Mouse (Mus musculus): ENCODE results near the gene Tbc1d19. TPM values are rescaled to one million over a fixed set of nuclear protein-coding genes. Genes with fewer than 3 reads are reported as not detected.

The Tbc1d19 gene
- polyA plus RNA-seq, 1 experiment = 64.1 TPM

DNA sequence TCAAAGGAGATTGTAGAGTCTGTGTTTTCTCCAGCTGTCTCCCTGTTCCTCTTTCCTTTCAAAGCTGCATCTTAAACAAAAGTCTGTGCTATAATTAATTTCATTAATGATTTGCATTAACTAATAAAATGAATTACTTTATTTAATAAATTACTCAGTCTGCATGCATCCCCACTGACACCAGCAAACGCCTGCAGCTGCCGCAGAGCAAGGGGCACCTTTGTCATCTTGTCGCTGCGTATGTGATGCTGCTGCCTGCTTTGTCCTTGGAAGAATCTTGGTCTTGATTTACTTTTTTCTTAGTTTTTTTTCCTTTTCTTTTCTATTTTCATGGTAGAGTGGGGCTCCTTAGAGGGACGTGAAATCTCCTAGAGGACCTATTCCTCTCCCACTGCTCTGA is 43.2 kb downstream of the Tbc1d19 start:
- TF ChIP-seq POLR2A (IDR thresholded peaks at IDR 0.05; ENCODE audit: borderline replicate concordance, extremely low read depth, insufficient read depth, insufficient read length, poor library complexity, severe bottlenecking) = no peak
- TF ChIP-seq CTCF (IDR thresholded peaks at IDR 0.05; ENCODE audit: borderline replicate concordance, extremely low read depth, insufficient read depth, insufficient read length) = no peak
- DNase-seq (ENCODE audit: low read depth) = peak; percentile 41

DNA sequence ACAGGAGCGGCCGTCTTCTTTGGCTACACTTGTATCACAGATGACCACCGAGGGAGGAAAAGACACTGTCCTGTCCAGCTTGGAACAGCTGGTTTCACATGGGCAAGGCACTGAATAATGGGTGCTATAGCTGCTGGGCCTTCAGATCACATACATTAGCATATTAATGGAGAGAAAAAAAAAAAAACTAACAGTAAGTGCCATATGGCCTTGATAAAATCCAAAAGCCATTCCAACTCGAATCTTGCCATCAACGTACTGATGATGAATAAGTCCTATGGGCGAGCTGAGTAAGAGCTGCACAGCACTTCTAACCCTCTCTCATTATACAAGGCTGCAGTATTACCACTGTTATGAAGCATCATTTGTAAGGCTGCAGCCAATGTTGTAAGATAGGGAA is 45.2 kb downstream of the Tbc1d19 start:
- no peak for TF ChIP-seq POLR2A (IDR thresholded peaks at IDR 0.05; ENCODE audit: borderline replicate concordance, extremely low read depth, insufficient read depth, insufficient read length, poor library complexity, severe bottlenecking)
- TF ChIP-seq CTCF (IDR thresholded peaks at IDR 0.05; ENCODE audit: borderline replicate concordance, extremely low read depth, insufficient read depth, insufficient read length) = no peak
- DNase-seq (ENCODE audit: low read depth) = peak; percentile 69

DNA sequence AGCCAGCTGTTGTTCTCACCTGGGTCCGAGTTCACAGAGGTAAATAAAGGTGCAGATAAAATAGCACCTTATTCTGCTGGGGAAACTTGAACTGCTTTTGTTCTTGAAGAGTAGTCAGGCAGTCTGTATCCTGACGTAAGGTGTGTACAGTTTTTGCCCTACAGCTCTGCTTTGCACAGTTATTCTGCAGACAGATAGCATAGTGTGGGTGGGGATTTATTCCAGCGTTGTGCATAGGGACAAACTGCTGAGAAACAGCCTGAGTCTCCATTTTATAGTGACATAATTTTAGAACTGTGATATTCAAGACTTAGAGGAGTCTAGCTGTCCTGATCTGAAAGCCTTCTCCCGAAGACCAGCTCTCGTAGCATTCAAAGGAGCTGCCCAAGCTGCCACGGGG is 46.6 kb downstream of the Tbc1d19 start:
- TF ChIP-seq CTCF (IDR thresholded peaks at IDR 0.05; ENCODE audit: borderline replicate concordance, extremely low read depth, insufficient read depth, insufficient read length) (no peak), POLR2A (IDR thresholded peaks at IDR 0.05; ENCODE audit: borderline replicate concordance, extremely low read depth, insufficient read depth, insufficient read length, poor library complexity, severe bottlenecking) (no peak)
- DNase-seq (ENCODE audit: low read depth) = no peak

DNA sequence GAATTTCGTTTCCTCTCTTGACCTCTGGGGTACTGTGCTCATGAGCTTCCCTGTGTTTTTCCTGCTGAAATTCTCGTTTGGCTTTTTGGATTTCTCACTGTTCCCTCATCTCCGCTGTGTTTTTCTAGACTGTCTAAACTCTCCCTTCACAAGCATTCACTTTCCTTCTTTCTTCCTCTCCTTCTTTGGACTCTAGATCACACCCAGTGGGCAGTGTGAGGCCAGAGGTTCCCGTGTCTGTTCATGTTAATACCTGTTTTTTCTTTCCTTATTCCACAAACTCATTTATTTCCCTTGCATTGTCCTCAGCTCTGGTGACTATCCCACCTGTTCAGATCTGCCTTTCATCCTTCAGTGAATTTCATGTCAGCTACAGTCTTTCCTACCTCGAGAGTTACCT is 55.7 kb downstream of the Tbc1d19 start:
- TF ChIP-seq POLR2A (IDR thresholded peaks at IDR 0.05; ENCODE audit: borderline replicate concordance, extremely low read depth, insufficient read depth, insufficient read length, poor library complexity, severe bottlenecking) (no peak), CTCF (IDR thresholded peaks at IDR 0.05; ENCODE audit: borderline replicate concordance, extremely low read depth, insufficient read depth, insufficient read length) (no peak)
- DNase-seq (ENCODE audit: low read depth) = no peak

DNA sequence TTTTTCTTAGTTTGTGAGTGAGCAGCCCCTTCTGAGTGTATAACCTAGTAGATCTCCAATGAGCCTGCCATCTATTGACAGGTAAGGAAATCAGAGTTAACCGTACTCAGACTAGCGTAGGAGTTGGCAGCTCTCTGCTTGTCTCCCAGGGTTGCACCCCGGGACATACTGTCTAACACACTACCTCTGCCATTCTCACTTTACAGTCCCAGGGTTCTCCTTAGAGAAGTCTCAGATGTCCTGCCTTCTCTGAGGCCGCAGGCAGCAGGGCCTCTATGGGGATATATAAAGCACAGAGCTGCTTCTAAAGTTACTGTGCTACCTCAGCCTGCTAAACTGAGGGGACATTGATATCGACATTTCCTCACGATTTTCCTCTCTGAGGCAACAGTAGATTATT is 56.6 kb downstream of the Tbc1d19 start:
- TF ChIP-seq POLR2A (IDR thresholded peaks at IDR 0.05; ENCODE audit: borderline replicate concordance, extremely low read depth, insufficient read depth, insufficient read length, poor library complexity, severe bottlenecking) (no peak), CTCF (IDR thresholded peaks at IDR 0.05; ENCODE audit: borderline replicate concordance, extremely low read depth, insufficient read depth, insufficient read length) (no peak)
- no peak for DNase-seq (ENCODE audit: low read depth)

DNA sequence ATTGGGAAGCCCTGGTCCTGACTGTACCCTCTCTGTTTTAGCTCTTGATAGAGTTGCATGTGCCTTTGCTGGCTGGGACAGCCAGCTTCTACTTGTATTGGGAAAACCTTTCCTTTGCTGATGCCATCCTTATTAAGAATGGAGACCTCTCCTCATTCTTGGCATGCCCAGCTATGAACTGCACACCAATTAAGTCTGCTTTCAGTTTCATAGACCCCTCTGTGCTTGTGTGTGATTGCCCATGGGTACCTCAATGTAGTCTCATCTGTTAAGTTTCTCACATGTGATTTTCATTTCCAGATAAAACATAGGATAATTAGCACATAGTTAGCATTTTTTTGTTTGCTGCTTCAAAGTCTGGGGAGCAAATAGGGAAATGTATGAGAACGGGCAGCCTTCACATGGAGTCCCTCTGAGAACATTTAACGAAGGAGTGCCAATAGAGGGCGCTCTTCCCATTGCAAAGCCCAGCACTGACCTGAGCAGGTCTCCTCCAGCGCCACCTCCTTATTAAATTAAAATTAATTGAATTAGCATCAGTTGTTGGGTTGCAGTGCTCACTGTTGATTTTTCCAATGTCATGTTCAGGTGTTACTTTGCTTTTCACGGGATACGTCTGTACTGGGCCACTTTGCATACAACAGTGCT is 62.4 kb downstream of the Tbc1d19 start:
- DNase-seq (ENCODE audit: low read depth) = peak; percentile 83
- TF ChIP-seq POLR2A (IDR thresholded peaks at IDR 0.05; ENCODE audit: borderline replicate concordance, extremely low read depth, insufficient read depth, insufficient read length, poor library complexity, severe bottlenecking) (no peak), CTCF (IDR thresholded peaks at IDR 0.05; ENCODE audit: borderline replicate concordance, extremely low read depth, insufficient read depth, insufficient read length) (peak; percentile 88)

DNA sequence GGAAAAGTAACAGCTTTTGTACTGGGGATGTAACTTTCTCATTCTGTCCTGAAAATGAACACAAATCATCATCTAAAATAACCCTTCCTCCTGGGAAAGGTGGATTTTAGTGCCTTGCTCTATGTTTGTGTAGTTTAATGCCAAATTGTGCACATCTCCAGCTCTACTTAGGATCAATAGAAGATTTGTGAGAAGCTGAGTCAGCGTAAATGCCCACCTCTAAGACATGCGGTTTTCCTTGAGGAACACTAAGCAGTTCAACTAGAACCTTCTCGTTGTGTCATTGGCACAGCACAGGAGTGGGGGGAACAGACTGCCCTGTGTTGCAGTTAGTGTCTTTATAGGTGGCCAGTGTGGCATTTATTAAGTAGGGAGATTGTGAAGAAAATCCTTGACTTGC is 65.6 kb downstream of the Tbc1d19 start:
- no peak for TF ChIP-seq CTCF (IDR thresholded peaks at IDR 0.05; ENCODE audit: borderline replicate concordance, extremely low read depth, insufficient read depth, insufficient read length)
- DNase-seq (ENCODE audit: low read depth) = no peak

DNA sequence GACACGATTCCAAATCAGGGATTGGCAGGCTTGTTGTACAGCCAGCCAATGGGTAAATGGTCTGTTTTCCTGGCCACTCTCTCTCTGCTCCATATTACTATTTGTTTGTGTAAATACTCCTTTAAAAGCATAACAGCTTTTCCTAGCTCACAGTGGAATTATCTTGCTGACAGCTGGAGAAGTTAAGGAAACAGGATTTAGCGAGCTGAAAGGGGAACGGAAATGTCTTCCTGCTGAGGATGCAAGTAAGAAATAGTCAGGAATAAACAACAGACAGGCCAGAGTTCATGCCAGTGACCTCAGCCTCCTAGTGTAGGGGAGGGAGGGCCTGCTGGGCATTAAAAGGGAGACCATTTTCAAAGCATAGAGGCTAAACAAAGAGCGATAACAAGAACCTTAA is 71.3 kb downstream of the Tbc1d19 start:
- no peak for TF ChIP-seq CTCF (IDR thresholded peaks at IDR 0.05; ENCODE audit: borderline replicate concordance, extremely low read depth, insufficient read depth, insufficient read length)
- TF ChIP-seq POLR2A (IDR thresholded peaks at IDR 0.05; ENCODE audit: borderline replicate concordance, extremely low read depth, insufficient read depth, insufficient read length, poor library complexity, severe bottlenecking) = no peak
- peak; percentile 26 for DNase-seq (ENCODE audit: low read depth)

DNA sequence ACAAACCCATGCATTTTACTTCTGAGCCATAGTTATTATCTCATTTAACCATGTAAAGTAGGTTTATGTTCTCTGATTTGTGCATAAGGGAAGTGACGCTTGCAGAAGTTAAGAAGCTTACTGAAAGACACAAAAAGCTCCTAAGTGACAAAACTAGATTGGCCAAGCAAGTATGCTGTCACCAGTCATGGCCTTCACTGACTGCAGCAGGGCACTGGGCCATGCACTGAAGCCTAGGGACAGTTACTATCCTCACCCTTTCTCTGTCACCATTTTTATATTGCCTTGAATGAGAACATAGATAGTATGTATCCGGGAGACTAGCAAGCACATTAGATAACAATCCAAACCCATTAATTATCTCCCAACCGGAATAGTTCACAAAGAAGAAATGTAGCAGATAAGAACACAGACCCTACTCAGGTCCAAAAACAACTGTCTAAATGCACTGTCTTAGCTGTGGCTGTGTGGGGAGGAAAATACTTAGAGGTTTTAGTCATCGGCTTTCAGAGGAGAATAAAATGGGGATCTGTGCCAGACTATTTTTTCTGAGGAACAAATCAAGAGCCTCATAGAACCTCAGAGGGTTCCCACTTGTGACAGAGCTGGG is 72.1 kb downstream of the Tbc1d19 start:
- TF ChIP-seq CTCF (IDR thresholded peaks at IDR 0.05; ENCODE audit: borderline replicate concordance, extremely low read depth, insufficient read depth, insufficient read length) (no peak), POLR2A (IDR thresholded peaks at IDR 0.05; ENCODE audit: borderline replicate concordance, extremely low read depth, insufficient read depth, insufficient read length, poor library complexity, severe bottlenecking) (no peak)
- no peak for DNase-seq (ENCODE audit: low read depth)

DNA sequence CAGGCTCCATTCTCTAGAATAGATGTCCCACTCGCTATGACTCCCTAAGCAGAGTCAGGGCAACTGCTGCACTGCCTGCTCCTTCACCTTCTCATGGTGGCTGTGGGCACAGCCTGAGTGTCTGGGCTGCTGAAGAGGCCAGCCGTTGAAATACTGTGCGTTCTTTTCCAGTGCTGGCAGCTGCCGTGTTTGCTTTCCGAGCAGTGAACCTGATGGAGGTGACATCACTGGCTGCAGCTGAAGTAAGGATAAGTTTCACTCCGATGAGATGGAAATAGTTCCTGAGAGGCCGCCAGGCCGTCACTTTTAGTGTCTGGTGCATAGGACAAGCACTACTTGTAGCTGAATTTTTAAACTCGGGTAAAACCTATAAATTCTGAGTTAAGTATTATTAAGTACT is 92.0 kb downstream of the Tbc1d19 start:
- TF ChIP-seq CTCF (IDR thresholded peaks at IDR 0.05; ENCODE audit: borderline replicate concordance, extremely low read depth, insufficient read depth, insufficient read length) = no peak
- TF ChIP-seq POLR2A (IDR thresholded peaks at IDR 0.05; ENCODE audit: borderline replicate concordance, extremely low read depth, insufficient read depth, insufficient read length, poor library complexity, severe bottlenecking) = no peak
- no peak for DNase-seq (ENCODE audit: low read depth)

DNA sequence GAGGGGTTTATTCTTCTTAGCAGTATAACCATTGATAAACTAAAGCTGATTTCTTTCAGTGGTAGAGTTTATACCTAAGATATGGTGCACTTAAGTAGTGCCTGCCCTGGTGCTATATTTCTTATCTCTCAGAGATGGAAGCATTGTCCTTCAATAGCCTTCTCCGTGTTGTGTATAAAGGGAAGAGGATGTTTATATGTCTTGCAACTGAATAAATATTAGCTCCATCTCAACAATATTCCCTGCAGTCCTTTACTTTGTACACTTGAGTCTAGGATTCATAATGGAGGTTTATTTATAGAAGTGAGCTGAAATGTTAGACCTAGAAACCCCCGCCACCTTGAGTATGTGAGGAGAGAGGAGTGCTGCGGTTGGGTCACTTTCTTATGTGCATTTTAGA is 93.4 kb downstream of the Tbc1d19 start:
- DNase-seq (ENCODE audit: low read depth) = no peak
- TF ChIP-seq POLR2A (IDR thresholded peaks at IDR 0.05; ENCODE audit: borderline replicate concordance, extremely low read depth, insufficient read depth, insufficient read length, poor library complexity, severe bottlenecking) = no peak
- TF ChIP-seq CTCF (IDR thresholded peaks at IDR 0.05; ENCODE audit: borderline replicate concordance, extremely low read depth, insufficient read depth, insufficient read length) = no peak

DNA sequence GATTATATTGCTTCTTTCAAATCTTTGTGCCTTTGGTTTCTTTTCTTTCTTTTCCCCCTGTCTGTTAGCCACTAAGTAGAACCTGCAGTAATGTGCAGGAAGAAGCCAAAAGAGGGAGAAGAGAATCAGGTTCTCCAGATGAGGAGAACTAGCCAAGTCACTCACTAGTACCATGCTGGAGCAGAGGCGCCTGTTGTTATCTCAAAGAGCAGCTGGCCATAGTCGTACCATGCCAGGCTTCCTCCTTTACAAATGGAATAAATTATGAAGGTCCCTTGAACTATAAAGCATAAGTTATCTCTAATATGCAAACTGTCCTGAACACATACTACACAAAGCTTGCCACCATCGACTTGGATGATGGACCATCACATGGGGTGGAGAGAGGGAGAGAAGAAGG is 99.8 kb downstream of the Tbc1d19 start:
- TF ChIP-seq CTCF (IDR thresholded peaks at IDR 0.05; ENCODE audit: borderline replicate concordance, extremely low read depth, insufficient read depth, insufficient read length) (no peak), POLR2A (IDR thresholded peaks at IDR 0.05; ENCODE audit: borderline replicate concordance, extremely low read depth, insufficient read depth, insufficient read length, poor library complexity, severe bottlenecking) (no peak)
- no peak for DNase-seq (ENCODE audit: low read depth)
